Mouse (Mus musculus) heart, postnatal 14 days (tissue): ENCODE results near the gene Clasp1. TPM values are rescaled to one million over a fixed set of nuclear protein-coding genes. Genes with fewer than 3 reads are reported as not detected.
"Not testable (repeated sequence)": the region's sequence is repeated elsewhere in the genome, so short reads cannot be mapped to it uniquely, and the experiment has no call there.

Experiments
- DNase-seq, 2 experiments: peaks; one replicate each; pipeline ENCODE4 v3.0.0; 2021 to 2022
- intact Hi-C: fragments of 180-260 bp; cut with DNase I; formaldehyde crosslinking; loops from one replicate; pipeline ENCODE4 v1.15.1; 2025
- total RNA-seq, 2 experiments: library from RNA; stranded (reverse); gene quantifications; 2 replicates each; pipeline ENCODE4 v1.2.3; 2021

The Clasp1 gene
- total RNA-seq, 2 experiments from 2014 or later: 290 to 301 TPM

GRCm38 (mm10) chr1:118548769-118549168 lies 159.9 kb downstream of the Clasp1 start:
- intact Hi-C loops: no loop called here
- no peak for DNase-seq

DNA sequence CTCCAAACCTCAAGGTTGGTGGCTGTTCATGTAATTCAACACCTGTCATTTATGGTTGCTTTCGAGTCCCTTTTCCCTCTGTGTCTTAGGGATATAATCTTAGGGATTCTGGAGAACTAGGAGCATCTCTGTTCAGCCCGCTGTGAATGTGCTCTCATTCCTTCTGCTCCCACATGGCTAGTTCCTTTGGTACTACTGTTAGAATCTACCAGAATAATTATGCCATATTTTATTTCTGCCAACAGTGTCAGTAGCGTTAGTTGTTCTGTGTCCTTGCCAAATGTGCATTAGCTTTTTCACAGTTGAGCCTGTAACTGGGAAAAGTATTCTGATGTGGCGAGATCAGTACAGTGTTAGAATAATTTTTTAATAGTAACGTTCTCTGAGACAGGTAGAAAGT lies 162.3 kb downstream of the Clasp1 start:
- intact Hi-C loops: no loop called here

GRCm38 (mm10) chr1:118552071-118552470 lies 163.2 kb downstream of the Clasp1 start:
- intact Hi-C loops: no loop called here
- DNase-seq: no peak

More for the DNA sequence above, 162.3 kb downstream of the Clasp1 start:
- DNase-seq: no peak

GRCm38 (mm10) chr1:118553045-118553444 lies 164.2 kb downstream of the Clasp1 start:
- no peak for DNase-seq
- intact Hi-C loops: no loop called here

GRCm38 (mm10) chr1:118553451-118553850 lies 164.6 kb downstream of the Clasp1 start:
- DNase-seq: no peak
- intact Hi-C loops: no loop called here

DNA sequence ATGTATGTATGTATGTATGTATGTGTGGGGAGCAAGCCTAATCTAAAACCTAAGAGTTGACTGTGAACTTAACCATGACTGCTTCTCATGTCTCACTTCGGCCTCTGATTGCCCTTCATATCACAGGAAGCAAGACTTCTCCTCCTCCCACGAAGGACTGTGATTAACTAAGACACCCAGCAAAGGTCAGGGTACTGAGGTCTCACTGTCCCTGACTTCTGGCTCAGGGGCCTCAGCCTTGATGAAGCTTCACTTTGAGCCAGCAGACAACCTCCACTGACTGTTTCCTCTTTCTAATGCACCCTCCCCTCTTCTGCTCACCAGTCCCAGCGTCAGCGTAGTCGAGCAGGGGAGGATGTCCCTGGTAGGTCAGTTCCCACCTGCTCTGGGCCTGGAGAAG lies 166.1 kb downstream of the Clasp1 start:
- intact Hi-C loops: no loop called here
- no peak for DNase-seq

- DNase-seq: no peak
- intact Hi-C loops: loop anchor here (5.0 kb wide), 1 partner anchor 198 kb away; no protein-coding TSS in a partner anchor
Measured at GRCm38 (mm10) chr1:118559716-118560115, 170.9 kb downstream of the Clasp1 start.

DNA sequence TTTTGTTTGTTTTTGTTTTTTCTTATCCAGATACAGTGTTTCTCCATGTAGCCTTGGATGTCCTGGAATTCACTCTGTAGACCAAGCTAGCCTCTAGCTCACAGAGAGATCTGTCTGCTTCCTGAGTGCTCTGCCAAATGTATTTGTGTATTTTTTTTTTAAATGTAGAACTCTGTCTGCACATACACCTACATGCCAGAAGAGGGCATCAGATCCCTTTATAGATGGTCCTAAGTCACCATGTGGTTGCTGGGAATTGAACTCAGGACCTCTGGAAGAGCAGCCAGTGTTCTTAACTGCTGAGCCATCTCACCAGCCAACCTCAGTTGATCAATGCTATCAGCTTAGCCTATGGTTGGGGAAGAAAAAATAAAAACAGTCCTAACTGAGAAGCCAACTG lies 175.7 kb downstream of the Clasp1 start:
- intact Hi-C loops: loop anchor here (5.0 kb wide), 1 partner anchor 193 kb away; no protein-coding TSS in a partner anchor
- no peak for DNase-seq

GRCm38 (mm10) chr1:118567659-118568058 lies 178.8 kb downstream of the Clasp1 start:
- DNase-seq: no peak

GRCm38 (mm10) chr1:118580174-118580702 lies 191.4 kb downstream of the Clasp1 start:
- intact Hi-C loops: no loop called here
- DNase-seq: no peak

More at GRCm38 (mm10) chr1:118567659-118568058, 178.8 kb downstream of the Clasp1 start:
- intact Hi-C loops: no loop called here

DNA sequence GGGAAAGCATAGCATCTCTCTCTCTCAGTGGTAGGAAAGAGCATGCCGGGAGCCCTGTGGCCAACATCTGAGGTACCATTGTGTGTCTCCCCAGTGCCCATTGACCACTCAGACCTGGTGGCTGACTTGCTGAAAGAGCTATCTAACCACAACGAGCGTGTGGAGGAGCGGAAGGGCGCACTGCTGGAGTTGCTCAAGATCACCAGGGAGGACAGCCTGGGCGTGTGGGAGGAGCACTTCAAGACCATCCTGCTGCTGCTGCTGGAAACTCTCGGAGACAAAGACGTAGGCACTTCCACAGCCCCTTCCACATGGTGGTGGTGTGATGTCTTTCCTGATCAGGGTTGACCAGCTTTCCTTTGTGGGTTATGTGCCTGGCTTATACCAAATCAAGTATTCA lies 192.3 kb downstream of the Clasp1 start:
- no peak for DNase-seq
- intact Hi-C loops: no loop called here

GRCm38 (mm10) chr1:118589721-118590120 lies 200.9 kb downstream of the Clasp1 start:
- intact Hi-C loops: no loop called here
- DNase-seq: peak in 1 of 2 experiments; percentile 15

GRCm38 (mm10) chr1:118592933-118593332 lies 204.1 kb downstream of the Clasp1 start:
- DNase-seq: peak; percentile 29 to 44
- intact Hi-C loops: no loop called here

DNA sequence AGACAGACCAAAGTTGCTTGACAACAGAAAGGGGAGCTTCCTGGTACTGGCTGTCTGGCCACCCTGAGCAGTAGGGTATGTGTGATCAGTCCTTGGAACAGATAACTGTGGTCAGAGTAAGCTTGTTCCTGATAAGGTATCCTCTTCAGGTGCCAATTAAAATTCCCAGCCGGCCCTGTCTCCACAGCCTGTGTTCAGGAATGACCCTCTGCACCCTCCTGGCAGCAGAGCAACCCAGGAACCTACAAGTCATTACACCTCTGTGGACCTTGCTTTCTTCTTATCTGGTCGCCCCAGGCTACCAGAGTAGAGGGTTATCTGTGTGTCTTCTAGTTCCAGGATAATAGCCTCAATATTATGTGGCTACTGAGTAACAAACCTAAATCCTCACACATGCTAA lies 206.5 kb downstream of the Clasp1 start:
- DNase-seq: no peak
- intact Hi-C loops: no loop called here

GRCm38 (mm10) chr1:118597475-118598213 lies 208.8 kb downstream of the Clasp1 start:
- no peak for DNase-seq
- intact Hi-C loops: no loop called here

DNA sequence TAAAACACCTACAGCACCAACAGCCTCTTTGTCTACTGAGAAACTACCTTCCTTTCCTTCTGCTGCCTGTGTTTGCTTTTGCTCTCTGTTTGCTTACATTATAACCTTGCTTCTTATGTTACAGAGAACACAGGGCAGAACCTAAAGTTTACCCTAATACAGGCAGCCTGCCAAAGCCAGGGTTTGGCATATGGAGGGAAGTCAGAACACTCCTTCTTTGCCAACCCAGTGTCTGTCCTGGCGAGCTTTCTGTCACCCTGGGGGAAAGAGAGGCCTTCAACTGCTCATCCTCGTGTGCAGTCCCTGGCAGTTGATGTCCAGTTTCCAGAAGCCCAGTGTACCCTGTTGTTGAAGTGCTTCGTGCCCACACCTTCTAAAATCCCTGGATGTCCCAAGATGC lies 209.5 kb downstream of the Clasp1 start:
- intact Hi-C loops: no loop called here
- no peak for DNase-seq

GRCm38 (mm10) chr1:118613631-118614183 lies 224.8 kb downstream of the Clasp1 start:
- intact Hi-C loops: no loop called here

DNA sequence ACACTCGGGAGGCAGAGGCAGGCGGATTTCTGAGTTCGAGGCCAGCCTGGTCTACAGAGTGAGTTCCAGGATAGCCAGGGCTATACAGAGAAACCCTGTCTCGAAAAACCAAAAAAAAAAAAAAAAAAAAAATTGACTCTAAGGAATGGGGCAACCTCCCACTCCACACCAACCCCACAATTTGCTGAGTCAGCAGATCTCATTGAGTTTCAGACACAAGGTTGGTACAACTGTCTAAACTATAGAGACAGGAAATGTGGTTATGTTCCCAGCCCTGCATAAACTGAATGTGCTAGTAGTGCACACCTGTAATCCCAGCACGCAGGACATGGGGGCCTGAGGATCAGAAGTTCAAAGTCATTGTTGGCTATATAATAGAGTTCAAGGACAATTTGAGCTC lies 232.2 kb downstream of the Clasp1 start:
- intact Hi-C loops: loop anchor here (10.0 kb wide), 1 partner anchor 134 kb away; no protein-coding TSS in a partner anchor

More at GRCm38 (mm10) chr1:118613631-118614183, 224.8 kb downstream of the Clasp1 start:
- DNase-seq: no peak

GRCm38 (mm10) chr1:118622857-118623256 lies 234.0 kb downstream of the Clasp1 start:
- intact Hi-C loops: loop anchor here (10.0 kb wide), 1 partner anchor 132 kb away; no protein-coding TSS in a partner anchor
- DNase-seq: no peak

More for the DNA sequence above, 232.2 kb downstream of the Clasp1 start:
- not testable (repeated sequence) for DNase-seq

- intact Hi-C loops: loop anchor here (10.0 kb wide), 1 partner anchor 129 kb away; no protein-coding TSS in a partner anchor
- no peak for DNase-seq
Measured at GRCm38 (mm10) chr1:118625461-118625860, 236.6 kb downstream of the Clasp1 start.

DNA sequence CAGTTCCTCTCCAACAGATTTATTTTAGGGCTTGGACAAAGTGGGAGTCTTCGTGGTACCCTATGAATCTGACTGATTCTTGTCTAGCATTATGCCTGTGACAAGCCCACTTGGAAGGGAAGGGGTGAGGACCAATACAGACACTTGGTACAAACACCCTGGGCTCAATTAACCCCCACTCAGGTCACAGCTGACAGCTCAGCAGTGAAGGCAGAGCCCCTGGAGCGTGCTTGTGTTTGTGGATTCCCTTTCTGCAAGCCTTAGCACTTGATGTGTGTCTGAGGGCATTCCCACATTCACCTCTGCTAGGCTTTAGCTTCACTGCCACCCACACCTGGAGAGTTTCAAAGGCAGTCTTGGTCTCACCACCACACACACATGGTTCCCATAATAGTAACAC lies 237.1 kb downstream of the Clasp1 start:
- intact Hi-C loops: loop anchor here (10.0 kb wide), 1 partner anchor 129 kb away; no protein-coding TSS in a partner anchor

More for the DNA sequence above, 237.1 kb downstream of the Clasp1 start:
- no peak for DNase-seq
